Mouse (Mus musculus): ENCODE measurements at regions not wholly inside any gene's neighbourhood (a gene's known extent, or its start where the extent isn't known, plus 50 kb on each side); places are given as distances from the start of the nearest gene placed in this dataset.

DNA sequence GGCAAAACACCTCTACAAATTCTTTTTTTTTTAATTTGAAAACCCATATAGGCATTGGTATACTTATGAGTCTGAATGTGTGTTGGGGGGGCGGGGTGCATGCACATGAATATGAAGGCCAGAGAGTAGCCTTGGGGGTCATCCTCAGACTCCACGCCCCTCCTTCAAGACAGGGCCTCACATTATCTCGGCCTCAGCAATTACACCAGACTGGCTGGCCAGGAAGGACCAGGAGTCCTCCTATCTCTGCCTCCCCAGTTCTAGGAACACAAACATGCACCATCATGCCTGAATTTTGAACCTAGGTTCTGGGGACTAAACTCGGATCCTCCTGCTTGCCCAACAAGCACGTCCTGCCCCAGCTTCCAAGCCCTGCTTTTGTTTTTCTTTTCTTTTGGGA lies 99.3 kb upstream of the Arntl start:
- 77% methylated on average over 5 of the region's 5 CpGs for WGBS
- no peak overlapping the region for H3K4me2 ChIP-seq (ENCODE audit: low read depth, low read length)
- H3K4me1 ChIP-seq (ENCODE audit: control insufficient read depth, insufficient read depth, low read length) = no peaks in the 10 kb centered on the region
- ATAC-seq = no peak
- no peaks in the 10 kb centered on the region for H3K27me3 ChIP-seq (replicated peaks; ENCODE audit: control insufficient read depth, insufficient read depth, low read length)
- no peak overlapping the region for H3K9ac ChIP-seq (ENCODE audit: low read depth, low read length)
- no peak overlapping the region for H3K27ac ChIP-seq (ENCODE audit: low read length)
- H3K4me3 ChIP-seq (ENCODE audit: low read length) = no peak overlapping the region
- H3K36me3 ChIP-seq (ENCODE audit: control insufficient read depth, insufficient read depth, low read length) = no peaks in the 10 kb centered on the region
- no peaks in the 10 kb centered on the region for H3K9me3 ChIP-seq (ENCODE audit: control insufficient read depth, low read length)

DNA sequence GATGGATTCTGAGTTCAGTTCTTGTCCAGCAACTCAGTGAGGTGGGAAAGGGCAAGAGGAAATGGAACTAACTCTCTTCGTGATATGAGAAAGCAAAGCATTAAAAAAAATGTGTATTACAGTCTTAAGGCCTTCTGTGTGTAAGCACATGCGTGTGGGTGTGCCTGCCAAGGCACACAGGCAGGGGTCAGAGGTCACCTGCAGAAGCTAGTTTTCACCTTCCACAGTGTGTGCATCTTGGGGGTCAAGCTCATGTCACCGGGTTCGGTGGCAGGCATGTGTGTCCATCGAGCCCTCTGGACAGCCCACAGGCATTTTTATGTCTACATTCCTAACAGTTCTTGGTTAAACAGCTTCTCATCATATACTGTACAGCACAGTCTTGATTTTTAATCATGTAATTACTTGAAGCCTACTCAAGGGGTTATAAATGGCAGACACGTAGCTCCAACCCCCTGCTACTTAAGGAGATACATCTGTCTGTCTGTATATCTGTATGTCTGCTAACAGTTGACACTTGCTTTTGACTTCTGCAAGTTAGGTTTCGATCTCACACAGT lies 98.7 kb upstream of the Arntl start:
- Histone ChIP-seq H3K4me2 (ENCODE audit: low read depth, low read length) (no peak overlapping the region), H3K27me3 (replicated peaks; ENCODE audit: control insufficient read depth, insufficient read depth, low read length) (no peaks in the 10 kb centered on the region), H3K9me3 (ENCODE audit: control insufficient read depth, low read length) (no peaks in the 10 kb centered on the region), H3K27ac (ENCODE audit: low read length) (no peak overlapping the region), H3K4me3 (ENCODE audit: low read length) (no peak overlapping the region), H3K9ac (ENCODE audit: low read depth, low read length) (no peak overlapping the region), H3K4me1 (ENCODE audit: control insufficient read depth, insufficient read depth, low read length) (no peaks in the 10 kb centered on the region), H3K36me3 (ENCODE audit: control insufficient read depth, insufficient read depth, low read length) (no peaks in the 10 kb centered on the region)
- 69% methylated on average over 7 of the region's 7 CpGs for whole genome bisulfite sequencing
- no peak for ATAC-seq

DNA sequence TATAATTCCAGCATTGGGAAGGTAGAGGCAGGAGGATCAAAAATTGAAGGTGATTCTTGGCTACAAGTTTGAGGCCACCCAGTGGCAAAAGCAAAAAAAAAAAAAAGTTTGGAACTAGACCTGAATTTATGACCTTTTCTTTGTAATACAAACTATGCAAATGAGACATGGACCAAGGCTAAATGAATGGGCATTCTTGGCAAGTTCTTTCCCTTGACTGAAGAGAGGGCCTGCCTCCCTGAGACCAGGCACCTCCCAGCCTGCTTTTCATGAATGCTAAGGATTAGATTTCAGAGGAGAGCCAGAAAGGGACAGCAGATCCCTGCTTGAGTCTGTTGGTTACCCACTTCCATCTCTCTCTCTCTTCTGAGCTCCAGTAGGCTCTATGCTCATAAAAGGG lies 97.8 kb upstream of the Arntl start:
- no peak overlapping the region for H3K4me3 ChIP-seq (ENCODE audit: low read length)
- H3K27me3 ChIP-seq (replicated peaks; ENCODE audit: control insufficient read depth, insufficient read depth, low read length) = no peaks in the 10 kb centered on the region
- H3K4me1 ChIP-seq (ENCODE audit: control insufficient read depth, insufficient read depth, low read length) = no peaks in the 10 kb centered on the region

DNA sequence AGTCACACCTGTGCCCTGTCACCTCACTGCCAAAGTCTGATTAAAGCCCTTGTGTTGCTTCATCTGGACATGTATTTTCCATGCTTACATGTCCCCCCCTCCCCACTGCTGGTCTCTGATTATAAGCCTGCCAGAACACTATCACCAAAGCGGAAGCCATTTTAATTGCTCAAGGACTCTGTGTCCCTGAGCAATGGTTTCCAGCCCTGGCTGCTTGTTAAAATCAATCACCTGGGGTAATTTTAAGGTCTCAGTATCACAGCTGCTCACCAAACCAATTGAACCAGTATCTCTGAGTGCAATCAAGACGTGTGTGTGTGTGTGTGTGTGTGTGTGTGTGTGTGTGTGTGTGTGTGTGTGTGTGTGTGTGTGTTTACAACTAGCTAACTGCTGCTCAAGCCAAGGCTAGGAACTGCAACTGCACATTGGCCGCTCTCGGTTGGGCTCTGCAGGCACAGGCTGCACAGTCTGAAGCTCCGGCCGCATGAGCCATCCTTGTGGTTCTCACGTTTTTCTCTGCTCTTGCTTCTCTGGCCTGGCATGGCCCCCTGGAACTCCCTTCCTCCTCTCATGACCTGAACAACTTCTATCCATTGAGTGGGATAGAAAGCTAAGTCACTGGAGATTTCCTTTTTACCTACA lies 96.3 kb upstream of the Arntl start:
- ATAC-seq = no peak
- no peaks in the 10 kb centered on the region for H3K36me3 ChIP-seq (ENCODE audit: control insufficient read depth, insufficient read depth, low read length)

More for the DNA sequence above, 97.8 kb upstream of the Arntl start:
- ATAC-seq = no peak
- Histone ChIP-seq H3K36me3 (ENCODE audit: control insufficient read depth, insufficient read depth, low read length) (no peaks in the 10 kb centered on the region), H3K27ac (ENCODE audit: low read length) (no peak overlapping the region), H3K4me2 (ENCODE audit: low read depth, low read length) (no peak overlapping the region), H3K9me3 (ENCODE audit: control insufficient read depth, low read length) (no peaks in the 10 kb centered on the region), H3K9ac (ENCODE audit: low read depth, low read length) (no peak overlapping the region)

DNA sequence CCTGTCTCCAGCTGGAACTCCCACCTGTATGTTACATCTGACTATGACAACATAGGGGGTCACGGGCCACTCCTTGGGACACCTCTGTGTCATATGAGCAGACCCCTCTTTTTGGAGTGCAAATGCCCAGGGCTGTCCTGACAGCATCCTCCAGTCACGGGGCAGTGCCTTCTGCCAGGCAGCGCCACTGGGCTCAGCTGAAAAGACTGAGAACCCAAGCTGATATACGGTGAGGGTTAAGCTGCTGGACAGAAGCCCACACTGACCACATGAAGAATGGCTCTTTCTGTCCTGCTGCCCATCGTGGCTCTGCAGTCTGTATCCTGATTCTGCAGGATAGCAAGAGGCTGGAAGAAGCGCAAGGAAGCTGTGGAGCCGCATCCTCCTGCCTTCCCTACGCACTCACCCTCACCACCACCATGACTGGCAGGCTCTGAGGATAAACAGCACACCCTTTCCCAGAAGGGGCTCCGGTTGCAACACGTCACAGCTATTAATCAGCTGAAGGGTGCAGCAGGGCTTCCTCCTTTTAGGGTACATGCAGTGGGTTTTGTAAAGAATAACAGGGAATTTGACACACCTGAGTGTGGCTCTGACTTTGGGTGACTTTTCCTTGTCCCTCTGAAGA lies 93.9 kb upstream of the Arntl start:
- Histone ChIP-seq H3K9me3 (ENCODE audit: control insufficient read depth, low read length) (no peaks in the 10 kb centered on the region), H3K27ac (ENCODE audit: low read length) (no peak overlapping the region), H3K36me3 (ENCODE audit: control insufficient read depth, insufficient read depth, low read length) (no peaks in the 10 kb centered on the region), H3K4me2 (ENCODE audit: low read depth, low read length) (no peak overlapping the region), H3K9ac (ENCODE audit: low read depth, low read length) (no peak overlapping the region), H3K4me3 (ENCODE audit: low read length) (no peak overlapping the region), H3K4me1 (ENCODE audit: control insufficient read depth, insufficient read depth, low read length) (no peaks in the 10 kb centered on the region), H3K27me3 (replicated peaks; ENCODE audit: control insufficient read depth, insufficient read depth, low read length) (no peaks in the 10 kb centered on the region)
- no peak for ATAC-seq
- WGBS = 47% methylated on average over 10 of the region's 10 CpGs

More for the DNA sequence above, 96.3 kb upstream of the Arntl start:
- Histone ChIP-seq H3K27me3 (replicated peaks; ENCODE audit: control insufficient read depth, insufficient read depth, low read length) (no peaks in the 10 kb centered on the region), H3K4me2 (ENCODE audit: low read depth, low read length) (no peak overlapping the region), H3K27ac (ENCODE audit: low read length) (no peak overlapping the region), H3K9me3 (ENCODE audit: control insufficient read depth, low read length) (no peaks in the 10 kb centered on the region), H3K4me1 (ENCODE audit: control insufficient read depth, insufficient read depth, low read length) (no peaks in the 10 kb centered on the region), H3K4me3 (ENCODE audit: low read length) (no peak overlapping the region), H3K9ac (ENCODE audit: low read depth, low read length) (no peak overlapping the region)
- 64% methylated on average over 7 of the region's 7 CpGs for WGBS

DNA sequence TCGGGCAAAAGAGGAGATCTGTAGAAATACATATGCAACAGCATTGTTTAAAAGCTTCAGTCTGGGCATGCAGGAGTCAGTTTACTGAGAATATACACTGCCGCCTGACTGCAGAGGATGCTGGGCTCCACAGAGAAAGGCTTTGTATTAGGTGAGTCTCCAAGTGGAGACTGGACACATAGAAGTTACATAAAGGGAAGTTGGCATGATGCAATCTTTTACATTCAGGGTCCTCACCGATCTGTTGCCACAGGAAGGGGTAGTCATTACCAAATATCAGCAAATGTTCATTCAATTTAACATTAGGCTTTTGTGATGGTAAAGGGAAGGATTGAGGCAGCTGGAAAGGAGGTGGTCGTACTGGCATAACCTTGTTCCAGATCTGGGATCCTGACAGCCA lies 89.7 kb upstream of the Arntl start:
- no peaks in the 10 kb centered on the region for H3K9me3 ChIP-seq (ENCODE audit: control insufficient read depth, low read length)
- no peak for ATAC-seq
- H3K27ac ChIP-seq (ENCODE audit: low read length) = no peak overlapping the region
- H3K36me3 ChIP-seq (ENCODE audit: control insufficient read depth, insufficient read depth, low read length) = no peaks in the 10 kb centered on the region
- H3K9ac ChIP-seq (ENCODE audit: low read depth, low read length) = no peak overlapping the region
- H3K4me3 ChIP-seq (ENCODE audit: low read length) = no peak overlapping the region
- peaks cover 5% of the 10 kb centered on the region; the same call in 1 of the 2 replicates for H3K4me1 ChIP-seq (ENCODE audit: control insufficient read depth, insufficient read depth, low read length)
- 83% methylated on average over 4 of the region's 4 CpGs for WGBS
- H3K4me2 ChIP-seq (ENCODE audit: low read depth, low read length) = no peak overlapping the region
- H3K27me3 ChIP-seq (replicated peaks; ENCODE audit: control insufficient read depth, insufficient read depth, low read length) = no peaks in the 10 kb centered on the region

DNA sequence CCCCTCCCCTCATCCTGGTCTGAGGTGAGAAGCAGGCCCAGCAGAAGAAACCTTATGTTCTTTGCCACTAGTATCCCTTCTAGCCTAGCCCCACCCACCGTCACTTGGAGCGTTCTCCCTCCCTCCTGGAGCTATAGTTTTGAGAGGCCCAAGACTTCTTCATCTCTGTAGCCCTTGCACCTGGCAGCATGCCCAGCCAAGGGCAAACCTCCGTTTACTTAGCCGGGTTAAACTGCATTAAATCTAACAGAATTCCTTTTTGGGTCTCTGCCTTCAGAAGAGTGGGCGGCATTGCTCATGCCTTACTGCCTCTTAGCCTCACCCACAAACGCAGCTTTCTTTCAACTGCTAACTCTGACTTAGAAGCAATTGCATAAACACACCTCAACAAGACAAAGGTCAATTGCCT lies 85.3 kb upstream of the Arntl start:
- peak overlapping the region; percentile 23 for H3K27ac ChIP-seq (ENCODE audit: low read length)
- no peaks in the 10 kb centered on the region for H3K27me3 ChIP-seq (replicated peaks; ENCODE audit: control insufficient read depth, insufficient read depth, low read length)
- WGBS = 17% methylated on average over 6 of the region's 6 CpGs
- ATAC-seq = peak; percentile 92
- H3K4me1 ChIP-seq (ENCODE audit: control insufficient read depth, insufficient read depth, low read length) = peaks cover 5% of the 10 kb centered on the region; the same call in 1 of the 2 replicates
- no peak overlapping the region for H3K4me3 ChIP-seq (ENCODE audit: low read length)
- H3K36me3 ChIP-seq (ENCODE audit: control insufficient read depth, insufficient read depth, low read length) = no peaks in the 10 kb centered on the region
- H3K9me3 ChIP-seq (ENCODE audit: control insufficient read depth, low read length) = no peaks in the 10 kb centered on the region
- peak overlapping the region; percentile 21 for H3K4me2 ChIP-seq (ENCODE audit: low read depth, low read length)
- no peak overlapping the region for H3K9ac ChIP-seq (ENCODE audit: low read depth, low read length)

DNA sequence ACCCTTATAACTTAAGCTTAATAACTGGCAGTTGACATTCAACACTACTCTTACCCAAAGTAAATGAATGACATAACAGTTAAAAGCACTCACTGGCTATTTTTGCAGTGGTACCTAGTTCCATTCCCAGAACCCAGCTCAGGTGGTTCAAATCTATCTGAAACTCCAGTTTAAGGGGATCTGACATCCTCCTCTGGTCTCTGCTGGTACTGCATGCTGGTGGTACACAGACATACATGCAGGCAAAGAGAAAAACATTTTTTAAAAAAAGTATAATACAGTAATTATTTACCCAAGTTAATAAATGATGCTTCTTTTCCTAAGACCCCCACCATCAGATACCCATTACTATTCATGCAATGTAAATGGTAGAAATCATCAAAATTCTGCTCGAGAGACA lies 81.3 kb upstream of the Arntl start:
- 85% methylated on average over 1 of the region's 1 CpGs for WGBS
- Histone ChIP-seq H3K9ac (ENCODE audit: low read depth, low read length) (no peak overlapping the region), H3K4me1 (ENCODE audit: control insufficient read depth, insufficient read depth, low read length) (peaks cover 5% of the 10 kb centered on the region; the same call in 1 of the 2 replicates), H3K9me3 (ENCODE audit: control insufficient read depth, low read length) (no peaks in the 10 kb centered on the region), H3K27me3 (replicated peaks; ENCODE audit: control insufficient read depth, insufficient read depth, low read length) (no peaks in the 10 kb centered on the region), H3K27ac (ENCODE audit: low read length) (no peak overlapping the region), H3K36me3 (ENCODE audit: control insufficient read depth, insufficient read depth, low read length) (no peaks in the 10 kb centered on the region), H3K4me3 (ENCODE audit: low read length) (no peak overlapping the region), H3K4me2 (ENCODE audit: low read depth, low read length) (no peak overlapping the region)
- no peak for ATAC-seq

DNA sequence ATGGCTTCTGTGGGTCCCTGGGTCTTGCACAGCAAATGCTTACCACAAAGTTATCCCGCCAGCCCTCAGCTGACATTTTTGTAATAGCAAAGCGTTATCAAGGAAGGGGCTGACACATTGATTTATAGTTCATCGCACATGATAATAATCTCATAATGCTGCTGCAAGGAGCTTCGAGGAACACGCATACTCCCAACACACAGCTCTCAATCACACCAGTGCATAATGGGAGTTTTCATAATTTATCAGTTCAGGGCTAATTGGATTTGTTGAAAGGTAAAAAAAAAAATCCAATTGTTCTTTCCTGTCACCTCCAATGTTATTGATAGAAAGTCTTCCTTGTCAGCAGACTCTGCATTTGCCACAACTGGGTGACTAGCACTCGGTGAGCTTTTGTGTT lies 76.7 kb upstream of the Arntl start:
- no peak overlapping the region for H3K4me3 ChIP-seq (ENCODE audit: low read length)
- no peaks in the 10 kb centered on the region for H3K9me3 ChIP-seq (ENCODE audit: control insufficient read depth, low read length)
- H3K27me3 ChIP-seq (replicated peaks; ENCODE audit: control insufficient read depth, insufficient read depth, low read length) = no peaks in the 10 kb centered on the region
- H3K4me1 ChIP-seq (ENCODE audit: control insufficient read depth, insufficient read depth, low read length) = no peaks in the 10 kb centered on the region
- 72% methylated on average over 6 of the region's 6 CpGs for WGBS
- ATAC-seq = no peak
- H3K4me2 ChIP-seq (ENCODE audit: low read depth, low read length) = no peak overlapping the region
- no peak overlapping the region for H3K27ac ChIP-seq (ENCODE audit: low read length)
- H3K36me3 ChIP-seq (ENCODE audit: control insufficient read depth, insufficient read depth, low read length) = no peaks in the 10 kb centered on the region
- H3K9ac ChIP-seq (ENCODE audit: low read depth, low read length) = no peak overlapping the region
